Mouse (Mus musculus) CD4-positive, CD25-positive, alpha-beta regulatory T cell (primary cell): ENCODE data around the gene Mroh2a. TPM values are rescaled to one million over a fixed set of nuclear protein-coding genes. Genes with fewer than 3 reads are reported as not detected.

Source experiments
- polyA plus RNA-seq: library from polyadenylated mRNA; unstranded; fragments of 100-300 nt; shearing (Covaris generic); gene quantifications from one replicate; pipeline ENCODE4 v1.2.1, GENCODE M21; 2017

The Mroh2a gene
- polyA plus RNA-seq = 1.2 TPM

DNA sequence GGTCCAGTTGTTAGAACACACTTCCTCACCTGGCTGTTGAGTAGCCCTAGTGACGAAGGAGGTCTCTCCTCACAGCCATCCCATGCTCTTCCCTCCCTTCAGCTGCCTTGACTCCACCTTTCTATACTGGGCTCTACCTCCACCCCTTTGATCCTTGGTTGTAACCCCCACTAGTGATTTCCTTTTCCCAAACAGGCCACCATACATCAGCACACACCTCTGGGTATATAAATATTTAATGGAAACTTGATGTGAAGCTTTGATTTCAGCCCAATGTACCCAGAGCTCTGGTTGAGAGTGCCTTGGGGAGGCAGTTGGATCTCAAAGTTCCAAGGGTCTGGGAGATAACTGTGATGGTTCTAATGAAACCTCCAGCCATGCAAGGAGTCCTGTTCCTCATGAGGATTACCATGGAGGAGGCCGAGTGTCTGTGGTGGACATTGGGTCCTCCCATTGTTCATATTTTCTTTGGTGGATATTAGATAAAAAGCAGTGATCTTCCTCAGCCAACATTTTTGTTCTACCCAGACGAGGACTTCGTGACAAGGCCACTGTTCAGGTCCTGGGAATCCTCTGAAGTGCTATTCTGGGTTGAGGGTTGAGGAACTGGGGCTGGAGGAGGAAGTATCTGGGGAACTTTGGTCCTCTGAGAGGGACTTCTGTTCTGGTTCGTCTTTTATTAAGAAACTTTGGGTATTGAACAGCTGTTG is at the start of gene Mroh2a:
Gene Mroh2a, plus strand, starts transcription at position 317 of the 710 bp plus-strand sequence.

DNA sequence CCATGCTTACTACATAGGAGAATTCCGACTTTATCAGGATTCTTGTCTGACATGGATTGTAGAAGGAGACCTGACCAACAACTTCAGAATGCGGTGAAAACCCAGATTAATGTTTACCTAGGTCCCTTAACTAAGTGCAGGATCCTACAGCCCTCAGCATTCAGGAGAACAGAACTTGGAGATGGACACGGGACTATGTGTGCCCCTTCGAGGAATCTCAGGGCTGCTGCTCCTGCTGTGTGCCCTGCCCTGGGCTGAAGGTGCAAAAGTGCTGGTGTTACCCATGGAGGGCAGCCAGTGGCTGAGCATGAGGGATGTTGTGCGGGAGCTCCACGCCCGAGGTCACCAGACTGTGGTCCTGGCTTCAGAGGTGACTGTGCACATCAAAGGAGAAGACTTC is 26.3 kb upstream of the Mroh2a start, which contains the start of gene Ugt1a2:
Gene Ugt1a2, plus strand, starts transcription at position 146 of the 400 bp plus-strand sequence.

DNA sequence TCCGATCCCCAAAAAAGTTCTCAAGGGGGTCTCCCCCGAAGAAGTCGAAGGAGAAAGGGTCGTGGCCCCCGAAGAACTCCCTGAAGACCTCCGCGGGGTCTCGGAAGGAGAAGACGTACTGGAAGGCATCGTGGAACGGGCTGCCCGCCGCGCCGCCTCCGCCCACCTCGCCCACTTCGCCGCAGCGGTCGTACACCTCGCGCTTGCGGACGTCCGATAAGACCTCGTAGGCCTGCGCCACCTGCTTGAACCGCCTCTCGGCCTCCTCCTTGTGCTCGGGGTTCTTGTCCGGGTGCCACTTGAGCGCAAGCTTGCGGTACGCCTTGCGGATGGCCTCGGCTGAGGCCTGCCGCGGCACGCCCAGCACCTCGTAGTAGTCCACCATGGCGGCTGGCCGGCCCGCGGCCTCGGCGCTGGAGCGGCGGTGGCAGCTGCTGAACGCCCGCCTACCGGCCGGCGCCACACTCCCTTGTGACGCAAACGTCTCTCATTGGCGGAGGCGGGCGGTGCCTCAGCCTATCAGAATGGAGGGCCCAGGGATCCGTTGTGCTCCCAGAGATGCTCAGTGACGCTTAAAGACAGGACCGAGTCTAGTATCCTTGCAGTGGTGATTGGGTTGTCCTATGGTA is 21.4 kb upstream of the Mroh2a start, which contains the start of gene Dnajb3:
Gene Dnajb3, minus strand, starts transcription at position 489 of the 629 bp plus-strand sequence.

DNA sequence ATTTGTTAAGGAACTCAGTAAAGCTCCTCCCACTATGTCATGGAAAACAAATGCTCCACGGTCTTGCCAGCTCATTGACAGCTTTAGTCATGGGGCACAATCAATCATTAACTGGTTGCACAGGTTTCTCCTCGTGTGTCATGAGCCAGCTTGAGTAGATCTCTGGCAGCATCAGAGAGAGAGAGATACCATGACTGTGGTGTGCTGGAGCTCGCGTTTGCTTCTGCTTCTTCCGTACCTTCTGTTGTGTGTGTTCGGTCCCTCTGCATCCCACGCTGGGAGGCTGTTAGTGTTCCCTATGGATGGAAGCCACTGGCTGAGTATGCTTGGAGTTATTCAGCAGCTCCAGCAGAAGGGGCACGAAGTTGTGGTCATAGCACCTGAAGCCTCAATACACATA is 15.0 kb upstream of the Mroh2a start, which contains the start of gene Ugt1a1:
Gene Ugt1a1, plus strand, starts transcription at position 148 of the 400 bp plus-strand sequence.

DNA sequence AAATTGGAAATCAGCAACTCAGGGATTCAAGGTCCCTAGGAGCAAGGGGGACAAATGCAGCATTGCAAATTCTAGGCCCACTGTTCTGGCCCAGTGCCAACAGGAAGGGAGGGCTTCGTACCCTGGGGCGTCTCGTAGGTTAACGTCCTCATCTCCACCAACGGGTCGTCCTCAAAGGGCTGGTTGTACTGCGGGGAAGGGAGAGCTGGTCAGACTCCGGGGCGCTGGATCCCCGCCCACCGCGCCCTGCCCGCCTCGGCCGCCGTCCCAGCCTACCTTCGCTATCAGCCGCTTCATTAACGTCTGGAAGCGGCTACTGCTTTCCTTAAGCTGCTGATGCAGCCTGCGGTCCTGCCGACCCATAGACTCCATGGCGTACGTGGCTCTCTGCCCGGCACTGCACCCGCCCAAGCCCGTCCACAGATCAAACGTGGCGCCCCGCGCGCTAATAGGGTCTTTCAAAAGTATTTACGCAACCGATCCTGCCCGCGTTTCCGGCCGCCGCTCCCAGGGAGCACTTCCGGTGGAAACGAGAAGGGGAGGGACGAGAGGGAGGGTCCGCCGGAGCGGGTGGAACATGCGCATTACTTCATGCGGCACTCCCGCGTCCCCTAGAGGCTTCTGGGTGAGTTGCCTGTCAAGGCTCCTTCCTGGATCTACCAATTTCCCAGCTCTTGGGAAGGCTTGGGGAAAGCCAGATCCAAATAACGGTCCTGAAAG is 50.5 kb downstream of the Mroh2a start, which contains the start of the genes Hjurp and Trpm8:
Gene Hjurp, minus strand, starts transcription at position 536 of the 720 bp plus-strand sequence.
Gene Trpm8, plus strand, starts transcription at position 564 of the 720 bp plus-strand sequence.

Other genes with a start within 250 kb of the Mroh2a start
- gene Usp40, start 218.4 kb upstream of the Mroh2a start, polyA plus RNA-seq = 21.4 TPM
- gene Ugt1a10, start 171.6 kb upstream of the Mroh2a start, polyA plus RNA-seq = not detected
- not detected for gene Ugt1a9, start 156.2 kb upstream of the Mroh2a start, polyA plus RNA-seq
- gene Ugt1a8, start 139.2 kb upstream of the Mroh2a start, polyA plus RNA-seq = not detected
- gene Ugt1a7c, start 131.9 kb upstream of the Mroh2a start, polyA plus RNA-seq = 0.86 TPM
- not detected for gene Ugt1a6b, start 123.7 kb upstream of the Mroh2a start, polyA plus RNA-seq
- 0.14 TPM for gene Ugt1a6a, start 92.2 kb upstream of the Mroh2a start, polyA plus RNA-seq
- gene Ugt1a5, start 61.0 kb upstream of the Mroh2a start, polyA plus RNA-seq = not detected
- gene Ugt1a2, start 26.4 kb upstream of the Mroh2a start, polyA plus RNA-seq = not detected
- 1.0 TPM for gene Dnajb3, start 21.2 kb upstream of the Mroh2a start, polyA plus RNA-seq
- 0.12 TPM for gene Ugt1a1, start 15.0 kb upstream of the Mroh2a start, polyA plus RNA-seq
- gene Hjurp, start 50.6 kb downstream of the Mroh2a start, polyA plus RNA-seq = 82.7 TPM
- gene Trpm8, start 50.7 kb downstream of the Mroh2a start, polyA plus RNA-seq = not detected
- gene Spp2, start 180.0 kb downstream of the Mroh2a start, polyA plus RNA-seq = not detected